Mouse (Mus musculus) megakaryocyte, adult 5-6 weeks (primary cell): Measurements from ENCODE around the gene Ppp2r5d. TPM values are rescaled to one million over a fixed set of nuclear protein-coding genes. Genes with fewer than 3 reads are reported as not detected.

Source experiments
- ATAC-seq: 2 replicates; pipeline ENCODE4 v1.8.0; 2016; ENCODE audit warnings: mild to moderate bottlenecking, inconsistent platforms; ENCODE audit not compliant: poor library complexity, severe bottlenecking
- total RNA-seq, 2 experiments: library from RNA; stranded (forward) in 1 of 2; stranded (reverse) in 1 of 2; fragments of 153-499, 151-499 nt in 1 of 2; fragments of 221-1000, 200-1000 nt in 1 of 2; gene quantifications; 2 replicates each; pipeline versions ENCODE4 v1.2.3 to v1.2.4; 2015 to 2017

The Ppp2r5d gene
- total RNA-seq, 2 experiments from 2014 or later: 22.8 to 49.7 TPM

GRCm38 (mm10) chr17:46682654-46683389 is 22.1 kb downstream of the Ppp2r5d start:
- no peak for ATAC-seq

- no peak for ATAC-seq
These were observed 23.3 kb downstream of the Ppp2r5d start for GRCm38 (mm10) chr17:46681466-46682118.

GRCm38 (mm10) chr17:46680760-46681373 is 24.0 kb downstream of the Ppp2r5d start, which contains the start of gene Klhdc3:
Gene Klhdc3, minus strand, starts transcription at chr17:46680914.
- peak; percentile 97 for ATAC-seq

GRCm38 (mm10) chr17:46679843-46680759 is 24.8 kb downstream of the Ppp2r5d start:
- peak; percentile 6; the same call in 1 of the 2 replicates for ATAC-seq

GRCm38 (mm10) chr17:46678911-46679310 is 26.0 kb downstream of the Ppp2r5d start:
- no peak for ATAC-seq

GRCm38 (mm10) chr17:46678416-46678815 is 26.5 kb downstream of the Ppp2r5d start, which contains the start of gene Mea1:
Gene Mea1, plus strand, starts transcription at chr17:46678793.
- ATAC-seq: no peak

- ATAC-seq: no peak
These were observed 30.2 kb downstream of the Ppp2r5d start for GRCm38 (mm10) chr17:46674530-46675283.

GRCm38 (mm10) chr17:46673850-46674529 is 30.9 kb downstream of the Ppp2r5d start, which contains the start of gene Rrp36:
Gene Rrp36, minus strand, starts transcription at chr17:46674352.
- peak; percentile 99 for ATAC-seq

GRCm38 (mm10) chr17:46669911-46670310 is 35.0 kb downstream of the Ppp2r5d start:
- no peak for ATAC-seq

- no peak for ATAC-seq
These were observed 37.2 kb downstream of the Ppp2r5d start for GRCm38 (mm10) chr17:46667712-46668111.

- no peak for ATAC-seq
These were observed 42.2 kb downstream of the Ppp2r5d start for GRCm38 (mm10) chr17:46662730-46663129.

GRCm38 (mm10) chr17:46661981-46662380 is 42.9 kb downstream of the Ppp2r5d start:
- no peak for ATAC-seq

GRCm38 (mm10) chr17:46661351-46661750 is 43.6 kb downstream of the Ppp2r5d start:
- ATAC-seq: no peak

- no peak for ATAC-seq
These were observed 48.9 kb downstream of the Ppp2r5d start for GRCm38 (mm10) chr17:46656054-46656453.

- no peak for ATAC-seq
These were observed 53.0 kb downstream of the Ppp2r5d start for GRCm38 (mm10) chr17:46651755-46652547.

GRCm38 (mm10) chr17:46651292-46651691 is 53.6 kb downstream of the Ppp2r5d start:
- no peak for ATAC-seq

GRCm38 (mm10) chr17:46650232-46651031 is 54.5 kb downstream of the Ppp2r5d start, which contains the start of gene Cul7:
Gene Cul7, plus strand, starts transcription at chr17:46650337.
- ATAC-seq: peak; percentile 67
